Mouse (Mus musculus) CH12.LX (cell line): ENCODE measurements around the gene Endou. TPM values are rescaled to one million over a fixed set of nuclear protein-coding genes. Genes with fewer than 3 reads are reported as not detected.

ENCODE experiments used
- DNase-seq: peaks from one replicate; pipeline ENCODE4 v3.0.0-alpha.2; 2013; ENCODE audit errors: extremely low read depth
- H3K27ac ChIP-seq: 2 replicates; pipeline ENCODE4 v1.5.1; 2012; ENCODE audit warnings: low read depth, mild to moderate bottlenecking, control low read depth, moderate library complexity; ENCODE audit not compliant: insufficient read depth
- H3K27me3 ChIP-seq: replicated peaks from 2 replicates; pipeline ENCODE3; 2012; ENCODE audit warnings: inconsistent platforms
- H3K36me3 ChIP-seq, 2 experiments: replicated peaks in 1 of 2; 2 replicates each; pipeline versions ENCODE3 to v1.6.1; 2012; ENCODE audit warnings: inconsistent platforms in 1 of 2, low read length in 1 of 2, mild to moderate bottlenecking in 1 of 2, mixed read lengths in 1 of 2, moderate library complexity in 1 of 2; ENCODE audit not compliant: control insufficient read depth in 1 of 2, insufficient read depth in 1 of 2
- H3K4me1 ChIP-seq, 2 experiments: 2 replicates each; pipeline ENCODE4 v1.6.1; 2012; ENCODE audit warnings: inconsistent platforms in 1 of 2, moderate library complexity in 1 of 2; ENCODE audit not compliant: insufficient read depth in 2 of 2, control insufficient read depth in 1 of 2
- H3K4me2 ChIP-seq: 2 replicates; pipeline ENCODE4 v1.6.1; 2012; ENCODE audit warnings: low read depth, mild to moderate bottlenecking, control low read depth; ENCODE audit not compliant: poor library complexity, insufficient read depth, severe bottlenecking
- H3K4me3 ChIP-seq, 3 experiments: fragments of 150-350 bp in 1 of 3; sonication (generic) in 1 of 3; replicated peaks in 1 of 3; 2 replicates each; pipeline versions ENCODE3 to v1.5.1; 2011 to 2012; ENCODE audit warnings: low read depth in 2 of 3, low read length in 2 of 3, mild to moderate bottlenecking in 2 of 3, moderate library complexity in 2 of 3, control low read depth in 1 of 3, improper control_type of control experiment in 1 of 3, inconsistent platforms in 1 of 3, mixed read lengths in 1 of 3; ENCODE audit not compliant: poor library complexity in 1 of 3
- H3K79me2 ChIP-seq: replicated peaks from 2 replicates; pipeline ENCODE4 v1.6.1; 2012; ENCODE audit warnings: mild to moderate bottlenecking, moderate library complexity; ENCODE audit not compliant: control insufficient read depth, poor library complexity, insufficient read depth, severe bottlenecking; ENCODE audit errors: extremely low read depth
- H3K9ac ChIP-seq: 2 replicates; pipeline ENCODE4 v1.6.1; 2012; ENCODE audit warnings: low read depth, mild to moderate bottlenecking, control low read depth, moderate library complexity; ENCODE audit not compliant: insufficient read depth
- H3K9me3 ChIP-seq: replicated peaks from 2 replicates; pipeline ENCODE3; 2012; ENCODE audit warnings: low read length, inconsistent platforms, mixed read lengths
- BHLHE40 ChIP-seq: IDR thresholded peaks from 2 replicates; pipeline ENCODE4 v1.6.1; 2011; ENCODE audit warnings: mild to moderate bottlenecking, low read depth, low read length, improper control_type of control experiment
- CHD1 ChIP-seq: IDR thresholded peaks from 2 replicates; pipeline ENCODE4 v1.6.1; 2012; ENCODE audit warnings: low read depth, low read length, improper control_type of control experiment, inconsistent platforms
- CHD2 ChIP-seq: IDR thresholded peaks from 2 replicates; pipeline ENCODE4 v1.6.1; 2011; ENCODE audit warnings: low read length, improper control_type of control experiment
- CTCF ChIP-seq, 2 experiments: IDR thresholded peaks in 1 of 2; conservative IDR thresholded peaks in 1 of 2; 2 replicates each; pipeline ENCODE4 v1.5.1; 2011 to 2012; ENCODE audit warnings: low read depth in 2 of 2, low read length in 2 of 2, improper control_type of control experiment in 1 of 2, inconsistent platforms in 1 of 2, mild to moderate bottlenecking in 1 of 2, moderate library complexity in 1 of 2
- E2F4 ChIP-seq: IDR thresholded peaks from 2 replicates; pipeline ENCODE4 v1.6.1; 2011; ENCODE audit warnings: low read depth, low read length, improper control_type of control experiment; ENCODE audit not compliant: insufficient replicate concordance
- ELF1 ChIP-seq: IDR thresholded peaks from 2 replicates; pipeline ENCODE4 v1.6.1; 2014; ENCODE audit warnings: low read depth, mild to moderate bottlenecking, inconsistent platforms, low read length, improper control_type of control experiment
- EP300 ChIP-seq: IDR thresholded peaks from 2 replicates; pipeline ENCODE4 v1.6.1; 2011; ENCODE audit warnings: low read length, improper control_type of control experiment
- JUN ChIP-seq: IDR thresholded peaks from 2 replicates; pipeline ENCODE4 v1.6.1; 2011; ENCODE audit warnings: low read depth, mild to moderate bottlenecking, low read length, improper control_type of control experiment, moderate library complexity; ENCODE audit not compliant: insufficient read depth
- JUND ChIP-seq: conservative IDR thresholded peaks from 2 replicates; pipeline ENCODE4 v1.6.1; 2011; ENCODE audit warnings: low read depth, low read length, improper control_type of control experiment
- MAFK ChIP-seq: IDR thresholded peaks from 2 replicates; pipeline ENCODE4 v1.6.1; 2011; ENCODE audit warnings: low read length, improper control_type of control experiment; ENCODE audit not compliant: insufficient replicate concordance
- MAX ChIP-seq: IDR thresholded peaks from 2 replicates; pipeline ENCODE4 v1.6.1; 2011; ENCODE audit warnings: low read length, improper control_type of control experiment
- MAZ ChIP-seq: IDR thresholded peaks from 2 replicates; pipeline ENCODE4 v1.6.1; 2012; ENCODE audit warnings: low read depth, mild to moderate bottlenecking, inconsistent platforms, low read length, improper control_type of control experiment, moderate library complexity
- MYC ChIP-seq: IDR thresholded peaks from 2 replicates; pipeline ENCODE4 v1.6.1; 2011; ENCODE audit warnings: low read depth, mild to moderate bottlenecking, improper control_type of control experiment, low read length
- NELFE ChIP-seq: IDR thresholded peaks from 2 replicates; pipeline ENCODE4 v1.6.1; 2011; ENCODE audit warnings: low read depth, low read length, improper control_type of control experiment
- PAX5 ChIP-seq: IDR thresholded peaks from 2 replicates; pipeline ENCODE4 v1.6.1; 2012; ENCODE audit warnings: low read length, inconsistent platforms, mixed read lengths
- POLR2A ChIP-seq: IDR thresholded peaks from 2 replicates; pipeline ENCODE4 v1.6.1; 2011; ENCODE audit warnings: low read depth, mild to moderate bottlenecking, improper control_type of control experiment, low read length
- POLR2AphosphoS2 ChIP-seq: IDR thresholded peaks from 2 replicates; pipeline ENCODE4 v1.6.1; 2011; ENCODE audit warnings: low read depth, low read length, improper control_type of control experiment
- SIN3A ChIP-seq: IDR thresholded peaks from 2 replicates; pipeline ENCODE4 v1.6.1; 2012; ENCODE audit warnings: low read length, improper control_type of control experiment, inconsistent platforms
- TBP ChIP-seq: conservative IDR thresholded peaks from 2 replicates; pipeline ENCODE4 v1.6.1; 2011; ENCODE audit warnings: low read depth, low read length, improper control_type of control experiment
- USF2 ChIP-seq: conservative IDR thresholded peaks from 2 replicates; pipeline ENCODE4 v1.6.1; 2011; ENCODE audit warnings: low read depth, low read length, improper control_type of control experiment
- ZC3H11A ChIP-seq: IDR thresholded peaks from 2 replicates; pipeline ENCODE4 v1.6.1; 2012; ENCODE audit warnings: low read depth, mild to moderate bottlenecking, inconsistent platforms, low read length, improper control_type of control experiment
- ZKSCAN1 ChIP-seq: IDR thresholded peaks from 2 replicates; pipeline ENCODE4 v1.6.1; 2012; ENCODE audit warnings: low read depth, inconsistent platforms, low read length, improper control_type of control experiment, borderline replicate concordance
- ZMIZ1 ChIP-seq: IDR thresholded peaks from 2 replicates; pipeline ENCODE4 v1.6.1; 2012; ENCODE audit warnings: low read depth, mild to moderate bottlenecking, inconsistent platforms, low read length, improper control_type of control experiment
- dilution Hi-C: fragments of 300-500 bp; cut with MboI; formaldehyde crosslinking; loops from 2 replicates; pipeline ENCODE4 v1.14.3; 2020; ENCODE audit warnings: low sequenced_read_pairs; ENCODE audit not compliant: extremely low pct_unique_long_range_greater_than_20kb, extremely low pct_ligation_motif_present
- in situ Hi-C: fragments of 300-500 bp; cut with MboI; formaldehyde crosslinking; loops from 3 replicates; pipeline ENCODE4 v1.14.3; 2019; ENCODE audit warnings: low sequenced_read_pairs, low pct_ligation_motif_present, low pct_unique_long_range_greater_than_20kb, mixed read lengths
- polyA plus RNA-seq: library from polyadenylated mRNA; unstranded; fragments of >175 nt; gene quantifications from 2 replicates; pipeline ENCODE4 v1.2.1, GENCODE M21; 2012; ENCODE audit warnings: low read depth; ENCODE audit not compliant: insufficient read length
- total RNA-seq, 2 experiments: library from RNA; depleted of rRNA; stranded (reverse); fragments of 300-350 nt in 1 of 2; fragments of >200 nt in 1 of 2; gene quantifications; 2 replicates each; pipeline ENCODE4 v1.2.3; 2012 to 2014

The Endou gene
- total and polyA plus RNA-seq, 3 experiments, result 49.5 to 66.9 (median 64.0) TPM

- dilution Hi-C loops, result no loop called here
- H3K4me3 ChIP-seq, result no peak overlapping the region
- peaks cover 0 to 29% of the 10 kb centered on the region in 2 experiments for H3K36me3 ChIP-seq
- no peaks in the 10 kb centered on the region for H3K79me2 ChIP-seq
- H3K9me3 ChIP-seq, result no peaks in the 10 kb centered on the region
- no peaks in the 10 kb centered on the region for H3K27me3 ChIP-seq
- in situ Hi-C loops, result no loop called here
- H3K4me1 ChIP-seq, result peaks cover 40 to 62% of the 10 kb centered on the region in 2 experiments
- no peak for DNase-seq
- no peak for TF ChIP-seq JUND
- no peak for TF ChIP-seq EP300
- TF ChIP-seq CHD2, result no peak
- TF ChIP-seq ELF1, result no peak
- TF ChIP-seq NELFE, result no peak
- no peak for TF ChIP-seq ZKSCAN1
- TF ChIP-seq JUN, result no peak
- TF ChIP-seq ZMIZ1, result no peak
- TF ChIP-seq USF2, result no peak
- no peak for TF ChIP-seq E2F4
- no peak for TF ChIP-seq CHD1
- no peak for TF ChIP-seq POLR2AphosphoS2
- TF ChIP-seq MAFK, result no peak
- no peak for TF ChIP-seq CTCF (conservative IDR thresholded peaks at IDR 0.05 in 1 of 2, IDR thresholded peaks at IDR 0.05 in 1 of 2; ENCODE audit: low read depth in 2 of 2, low read length in 2 of 2)
- TF ChIP-seq PAX5, result no peak
- no peak for TF ChIP-seq TBP
- no peak for TF ChIP-seq BHLHE40
- TF ChIP-seq SIN3A, result no peak
- no peak for TF ChIP-seq ZC3H11A
- TF ChIP-seq MYC, result no peak
- H3K27ac ChIP-seq, result no peak overlapping the region
- no peak overlapping the region for H3K9ac ChIP-seq
- no peak overlapping the region for H3K4me2 ChIP-seq
Measured at GRCm38 (mm10) chr15:97747486-97747885, 16.3 kb upstream of the Endou start.

GRCm38 (mm10) chr15:97746748-97747147 lies 15.6 kb upstream of the Endou start:
- Histone ChIP-seq H3K4me1 (peaks cover 44 to 66% of the 10 kb centered on the region in 2 experiments), H3K9me3 (no peaks in the 10 kb centered on the region), H3K4me2 (no peak overlapping the region), H3K9ac (no peak overlapping the region), H3K79me2 (no peaks in the 10 kb centered on the region), H3K27ac (no peak overlapping the region), H3K4me3 (no peak overlapping the region), H3K27me3 (no peaks in the 10 kb centered on the region), H3K36me3 (peaks cover 0 to 29% of the 10 kb centered on the region in 2 experiments)
- dilution Hi-C loops, result no loop called here
- no peak for TF ChIP-seq PAX5
- no peak for TF ChIP-seq NELFE
- no peak for TF ChIP-seq JUN
- no peak for TF ChIP-seq EP300
- no peak for TF ChIP-seq POLR2A
- TF ChIP-seq MAZ, result no peak
- TF ChIP-seq MAX, result no peak
- DNase-seq, result no peak
- in situ Hi-C loops, result no loop called here
